Mouse (Mus musculus): ENCODE results near the gene Kcnj9.

DNA sequence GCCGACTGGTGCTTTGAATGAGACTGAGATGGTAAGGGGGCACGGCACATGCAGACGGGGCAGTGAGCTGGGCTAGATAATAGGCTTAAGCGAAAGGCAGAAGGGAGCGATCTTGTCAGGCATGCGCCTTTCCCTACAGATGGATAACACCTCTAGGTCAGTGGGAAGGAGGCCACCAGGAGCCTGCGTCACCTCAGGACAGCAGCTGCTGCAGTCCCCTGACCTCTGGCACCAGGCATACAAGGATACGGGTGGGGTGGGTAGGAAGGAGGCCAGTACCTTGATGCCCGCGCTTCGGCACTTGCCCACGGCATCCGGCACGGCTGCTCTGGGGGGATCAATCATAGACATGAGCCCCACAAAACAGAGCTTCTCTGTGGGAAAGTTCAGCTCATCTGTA, 44.9 kb downstream of the Kcnj9 start:
- TF ChIP-seq CTCF (IDR thresholded peaks at IDR 0.05; ENCODE audit: low read depth) = no peak
- no peak for TF ChIP-seq EP300 (IDR thresholded peaks at IDR 0.05; ENCODE audit: low read depth)
